Mouse (Mus musculus) spleen, postnatal 36 days (tissue): ENCODE measurements at regions not wholly inside any gene's neighbourhood (a gene's known extent, or its start where the extent isn't known, plus 50 kb on each side); places are given as distances from the start of the nearest gene placed in this dataset.
"Not testable (repeated sequence)": the region's sequence is repeated elsewhere in the genome, so short reads cannot be mapped to it uniquely, and the experiment has no call there.

Source experiments
- DNase-seq, 2 experiments: peaks; one replicate each; pipeline ENCODE4 v3.0.0; 2022; ENCODE audit warnings: low spot score in 2 of 2, mixed read lengths in 1 of 2

DNA sequence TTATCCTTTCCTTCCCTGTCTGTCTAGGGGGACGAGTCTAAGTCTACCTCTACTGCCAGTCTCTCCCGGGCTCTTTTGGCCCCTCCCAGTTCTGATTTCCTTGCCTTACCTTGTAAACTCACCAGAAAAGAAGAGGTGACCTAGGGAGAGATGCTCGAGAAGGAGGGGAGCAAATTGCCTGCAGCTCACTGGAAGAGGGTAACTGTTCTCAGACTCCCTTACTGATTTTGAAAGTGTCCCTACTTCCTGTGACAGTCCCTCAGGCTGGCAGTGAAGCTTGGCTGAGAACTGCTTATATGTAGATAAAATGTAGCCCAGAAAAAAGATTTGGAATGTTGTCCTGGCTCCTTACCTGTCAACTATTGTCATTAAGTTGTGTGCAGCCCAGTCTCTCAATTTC lies 180.6 kb upstream of the Tab2 start:
- no peak for DNase-seq

- DNase-seq = no peak
These were observed 179.2 kb upstream of the Tab2 start for GRCm38 (mm10) chr10:8135272-8135671.

- no peak for DNase-seq
These were observed 178.4 kb upstream of the Tab2 start for GRCm38 (mm10) chr10:8134398-8134797.

DNA sequence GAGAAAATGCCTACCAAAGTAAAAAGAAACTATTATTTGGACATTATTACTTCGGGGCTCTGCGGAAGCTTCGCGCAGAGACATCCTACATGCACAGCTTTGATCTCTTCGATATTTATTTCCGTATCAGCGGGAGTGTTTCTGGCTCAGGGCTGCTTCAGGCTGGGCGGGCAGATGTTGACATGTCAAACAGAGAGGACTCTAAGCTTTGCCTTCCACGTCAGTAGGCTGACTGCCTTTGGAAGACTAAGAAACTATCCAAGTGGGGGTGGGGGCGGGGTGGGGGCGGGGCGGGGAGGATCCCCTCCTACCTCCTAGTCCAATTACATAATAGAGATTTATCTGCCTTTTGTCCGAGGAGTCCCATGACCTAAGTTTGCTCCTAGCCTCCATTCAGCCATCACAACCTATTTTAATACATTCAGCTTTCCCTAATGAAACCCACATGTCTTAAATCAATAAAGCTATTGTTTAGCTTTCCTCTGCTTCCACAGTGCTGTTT lies 177.5 kb upstream of the Tab2 start:
- no peak for DNase-seq

- no peak for DNase-seq
These were observed 176.8 kb upstream of the Tab2 start for GRCm38 (mm10) chr10:8132795-8133194.

GRCm38 (mm10) chr10:8130472-8131241 lies 174.6 kb upstream of the Tab2 start:
- DNase-seq = peak in 1 of 2 experiments; percentile 3

DNA sequence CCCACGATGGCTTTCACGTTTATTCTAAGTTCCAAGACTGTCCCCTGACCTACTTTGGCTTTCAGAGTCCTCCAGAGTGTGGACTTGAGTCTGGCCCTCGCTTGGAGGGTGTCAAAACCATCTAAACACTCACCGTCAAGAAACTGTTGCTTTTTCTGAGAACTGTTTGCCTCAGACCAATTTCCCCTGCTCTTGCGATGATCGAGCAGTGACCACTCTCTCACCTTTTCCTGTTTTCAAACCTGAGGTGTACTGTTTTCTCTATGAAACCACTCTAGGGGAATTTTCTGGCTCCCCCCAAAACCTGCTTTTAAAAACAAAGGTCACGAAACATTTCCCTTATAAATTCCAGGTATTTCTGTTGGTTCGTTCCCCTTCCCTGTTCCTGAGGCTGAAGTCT lies 174.0 kb upstream of the Tab2 start:
- no peak for DNase-seq

DNA sequence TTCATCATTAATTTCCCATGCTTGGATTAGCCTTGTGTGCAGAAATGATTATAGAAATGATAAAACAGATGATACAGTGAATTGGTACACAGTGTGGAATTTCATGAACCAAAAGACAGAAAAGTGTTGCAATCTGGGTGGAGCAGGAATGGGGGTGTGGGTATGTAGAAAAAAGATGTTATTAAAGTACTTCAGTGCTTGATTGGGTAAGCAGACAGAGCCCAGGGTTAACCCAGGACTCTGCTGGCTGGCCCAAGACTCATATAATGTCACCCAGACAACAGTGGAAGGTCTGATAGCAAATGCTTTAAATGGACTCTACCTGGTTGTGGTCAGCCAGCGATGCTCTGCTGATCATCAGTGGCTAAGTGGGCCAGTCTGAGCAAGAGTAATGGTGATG lies 168.1 kb upstream of the Tab2 start:
- DNase-seq = no peak

DNA sequence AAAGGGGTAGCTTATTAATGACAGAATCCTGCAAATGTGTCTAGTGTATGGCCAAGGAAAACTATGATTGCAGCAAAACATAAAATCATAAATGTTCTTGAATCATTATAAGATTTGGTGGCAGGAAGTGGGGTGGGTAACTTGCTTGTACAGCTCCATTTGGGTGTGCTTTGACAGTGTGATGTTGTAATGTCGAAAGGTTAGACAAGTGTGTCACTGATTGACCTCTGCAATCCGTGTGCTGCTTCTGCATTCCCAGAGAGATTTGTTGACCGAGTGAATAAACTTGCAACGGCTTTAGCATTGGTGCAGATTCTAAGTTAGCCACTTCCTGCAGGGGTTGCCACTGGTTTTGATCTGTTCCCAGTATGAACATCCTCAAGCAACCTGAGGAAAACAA lies 165.9 kb upstream of the Tab2 start:
- DNase-seq = peak in 1 of 2 experiments; percentile 2

GRCm38 (mm10) chr10:8116821-8117220 lies 160.8 kb upstream of the Tab2 start:
- no peak for DNase-seq

GRCm38 (mm10) chr10:8114932-8115331 lies 158.9 kb upstream of the Tab2 start:
- not testable (repeated sequence) for DNase-seq

GRCm38 (mm10) chr10:8114530-8114929 lies 158.5 kb upstream of the Tab2 start:
- DNase-seq = no peak

- no peak for DNase-seq
These were observed 144.5 kb upstream of the Tab2 start for GRCm38 (mm10) chr10:8100489-8100888.

GRCm38 (mm10) chr10:8095924-8096323 lies 139.9 kb upstream of the Tab2 start:
- no peak for DNase-seq

GRCm38 (mm10) chr10:8095206-8095605 lies 139.2 kb upstream of the Tab2 start:
- no peak for DNase-seq

DNA sequence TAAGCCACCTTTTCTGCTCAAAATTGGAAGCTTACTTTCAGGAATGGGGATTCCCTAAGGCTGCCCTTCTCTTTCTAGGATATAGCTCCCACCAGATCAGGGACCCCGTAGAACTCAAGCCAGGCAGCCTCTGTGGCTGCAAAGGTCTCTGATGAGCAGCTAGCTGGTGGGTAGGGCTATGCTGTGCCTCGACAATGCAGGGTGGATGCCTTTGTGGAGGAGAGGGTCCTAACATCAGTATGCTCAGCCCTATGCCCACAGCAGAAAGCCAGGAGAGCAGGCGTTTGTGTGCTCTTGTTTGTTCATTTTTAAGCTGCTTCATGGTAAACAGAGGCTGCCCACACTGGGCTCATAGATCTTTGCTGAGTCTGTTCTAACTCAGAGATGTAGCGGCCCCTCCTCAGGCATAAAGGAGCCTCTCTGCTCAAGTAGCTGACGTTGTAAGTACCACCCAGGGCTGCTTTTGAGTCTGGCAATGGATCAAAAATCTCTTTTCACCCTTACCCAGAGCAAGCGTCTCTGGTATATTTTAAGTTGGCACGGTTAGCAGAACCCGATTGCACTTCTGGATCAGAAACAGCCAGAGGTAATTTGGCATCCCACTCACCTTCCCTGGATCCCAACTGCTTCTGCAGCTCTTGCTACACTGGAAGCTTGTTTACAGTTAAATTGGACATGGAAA lies 136.0 kb upstream of the Tab2 start:
- no peak for DNase-seq

GRCm38 (mm10) chr10:8089296-8089695 lies 133.3 kb upstream of the Tab2 start:
- no peak for DNase-seq

DNA sequence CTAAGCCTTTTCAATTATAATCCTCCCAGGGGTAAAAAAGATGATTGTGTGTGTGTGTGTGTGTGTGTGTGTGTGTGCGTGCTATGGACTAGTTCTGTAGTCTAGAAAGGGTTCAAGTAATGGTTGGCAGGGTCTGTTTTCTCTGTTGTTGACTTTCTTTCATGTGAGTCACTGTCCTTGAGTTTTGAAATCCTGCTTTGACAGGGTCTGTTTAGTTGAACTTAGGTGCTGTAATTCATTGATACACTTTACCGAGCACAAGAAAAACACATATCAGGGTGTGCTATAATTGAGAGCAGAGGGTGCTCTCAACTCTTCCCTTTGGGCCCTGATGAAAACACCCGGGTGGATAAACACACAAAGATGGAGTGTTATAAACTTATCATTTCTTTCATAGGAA lies 132.7 kb upstream of the Tab2 start:
- no peak for DNase-seq

- no peak for DNase-seq
These were observed 132.3 kb upstream of the Tab2 start for GRCm38 (mm10) chr10:8088321-8088720.

DNA sequence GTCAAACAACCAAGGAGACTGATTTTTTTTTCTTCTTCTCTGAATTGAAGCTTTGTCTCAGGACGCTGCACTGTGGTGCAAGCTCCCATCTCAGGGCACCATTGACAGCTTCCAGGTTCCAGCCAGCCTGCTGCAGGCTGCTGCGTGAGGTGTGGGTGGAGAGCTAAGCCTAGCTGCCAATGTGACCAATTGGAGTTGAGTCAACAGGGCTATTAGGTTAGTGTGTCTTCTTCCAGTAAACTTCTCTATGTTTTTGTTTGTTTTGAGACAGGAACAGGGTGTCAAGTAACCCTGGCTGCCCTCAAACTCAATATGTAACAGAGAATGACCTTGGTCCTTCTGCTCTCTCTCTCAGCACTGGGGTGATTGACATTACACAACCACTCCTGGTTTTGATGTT lies 131.1 kb upstream of the Tab2 start:
- DNase-seq = no peak

- DNase-seq = no peak
These were observed 130.4 kb upstream of the Tab2 start for GRCm38 (mm10) chr10:8086442-8086841.

DNA sequence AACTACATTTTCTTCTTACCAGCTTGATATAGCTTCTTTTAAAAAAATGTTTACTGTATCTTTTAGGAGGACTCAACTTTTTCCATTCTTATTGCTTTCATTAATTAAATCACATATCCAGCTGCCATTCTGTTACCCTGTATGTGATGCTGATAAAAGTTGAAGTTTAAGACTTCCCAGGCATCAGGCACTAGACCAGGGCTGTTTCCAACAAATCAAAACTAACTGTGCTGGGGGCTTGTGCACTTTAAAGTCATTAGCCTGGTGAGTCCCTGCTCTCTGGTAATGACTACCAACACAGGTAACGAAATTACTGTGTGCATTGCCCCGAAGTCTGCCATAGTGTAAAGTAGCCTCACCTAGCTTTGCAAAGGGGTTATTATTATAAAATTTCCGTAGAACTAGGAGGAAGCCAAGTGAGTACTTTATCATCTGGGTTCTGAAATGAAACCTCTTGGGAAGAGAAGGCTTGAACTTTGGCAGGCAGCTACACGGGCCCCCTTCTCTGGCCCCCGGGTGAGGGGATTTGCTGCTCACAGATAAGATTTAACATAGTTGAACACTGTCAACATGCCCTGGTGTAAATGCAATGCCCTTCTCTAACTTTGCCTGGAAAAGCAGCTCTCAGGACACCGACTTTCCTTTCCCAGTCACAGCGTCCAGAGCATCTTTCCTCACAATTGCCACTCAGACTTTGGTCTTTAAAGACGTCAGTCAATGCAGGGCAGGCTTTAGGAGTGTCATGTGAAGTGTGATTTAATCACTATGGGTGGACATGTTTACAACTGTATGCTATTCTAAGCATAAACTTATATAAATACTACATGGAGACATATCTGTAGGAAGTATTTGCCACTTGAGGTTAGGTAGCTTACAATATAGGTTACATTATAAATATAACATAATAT lies 122.1 kb upstream of the Tab2 start:
- no peak for DNase-seq
